ENCODE assay signal across 15 mouse cellular contexts in genomic region chr10:80098630-80099029, GRCm38 (mm10). TPM values are rescaled to one million over a fixed set of nuclear protein-coding genes. Genes with fewer than 3 reads are reported as not detected.
DNase-seq lines count a peak whose midpoint lies in the region; ATAC-seq and TF ChIP-seq lines count a peak whose summit lies in the region.
"Had no signal": no experiment of that assay in that cellular context is flagged by ENCODE, and none has a peak within 500 bp of the region (broad histone marks: within the 10 kb centered on the region; RNA-seq: fewer than 3 reads in every experiment).

No protein-coding gene starts in this region.

- no peak overlapping the region for H3K4me3 ChIP-seq in heart, embryonic 10.5 days
- peak overlapping the region; percentile 9; the same call in 1 of the 2 replicates for H3K4me3 ChIP-seq in brown adipose tissue, adult 24 weeks (ENCODE audit: insufficient read depth, low read depth, low read length)
- H3K4me3 ChIP-seq in liver, adult 2 months (ENCODE audit: insufficient read depth, low read depth, low read length), result no peak overlapping the region
- H3K4me3 ChIP-seq in megakaryocyte, embryonic 14.5 days (replicated peaks), result peak overlapping the region; percentile 79
- H3K4me3 ChIP-seq in hindbrain, embryonic 16.5 days (ENCODE audit: low read length), result no peak overlapping the region
- H3K4me3 ChIP-seq: embryonic facial prominence, embryonic 12.5 days; hindbrain, embryonic 13.5 days had no signal

- H3K36me3 ChIP-seq in heart, embryonic 10.5 days, result 0 out of 2 replicates have a peak, but pooled peaks cover 4% of the 10 kb centered on the region
- no peaks in the 10 kb centered on the region for H3K36me3 ChIP-seq in liver, adult 2 months (ENCODE audit: control insufficient read depth, insufficient read depth, low read length)
- H3K36me3 ChIP-seq in megakaryocyte, embryonic 14.5 days (replicated peaks; ENCODE audit: low read length), result peaks cover 65% of the 10 kb centered on the region
- no peaks in the 10 kb centered on the region for H3K36me3 ChIP-seq in hindbrain, embryonic 16.5 days (ENCODE audit: control insufficient read depth, insufficient read depth, low read length)
- H3K36me3 ChIP-seq: embryonic facial prominence, embryonic 12.5 days; hindbrain, embryonic 13.5 days had no signal

- H3K9ac ChIP-seq in liver, adult 2 months (ENCODE audit: low read depth, low read length), result peak overlapping the region; percentile 7; the same call in 1 of the 2 replicates
- H3K9ac ChIP-seq in hindbrain, embryonic 16.5 days (ENCODE audit: low read depth, low read length), result no peak overlapping the region
- H3K9ac ChIP-seq: embryonic facial prominence, embryonic 12.5 days; hindbrain, embryonic 13.5 days had no signal

- ATAC-seq in hindbrain, embryonic 16.5 days, result no peak
- ATAC-seq: Patski had no signal

- no peak for DNase-seq in heart, embryonic 10.5 days (ENCODE audit: low spot score)
- no peak for DNase-seq in heart, postnatal 14 days
- DNase-seq in liver, adult 2 months (ENCODE audit: extremely low read depth, low read depth, low spot score), result peak; percentile 83
- DNase-seq in thymus, postnatal 10 days (ENCODE audit: low spot score in 2 of 2), result no peak
- DNase-seq in gastrocnemius, postnatal 36 days, result no peak
- DNase-seq: cerebellum, adult 9-11 months; right cerebral cortex, postnatal 25 days; thymus, adult 2 months had no signal

- intact Hi-C loops in heart, postnatal 14 days (cut with DNase I), result no loop called here
- intact Hi-C loops in gastrocnemius, postnatal 36 days (cut with DNase I), result no loop called here

- H3K79me2 ChIP-seq in liver, adult 2 months (ENCODE audit: control insufficient read depth, insufficient read depth, low read length), result peaks cover 61% of the 10 kb centered on the region

- no peak for TF ChIP-seq POLR2A in liver, adult 2 months (IDR thresholded peaks at IDR 0.05; ENCODE audit: extremely low read depth, insufficient read depth, low read length)

- peaks cover 92% of the 10 kb centered on the region for H3K4me1 ChIP-seq in heart, embryonic 10.5 days
- peaks cover 69% of the 10 kb centered on the region for H3K4me1 ChIP-seq in brown adipose tissue, adult 24 weeks (ENCODE audit: control insufficient read depth, insufficient read depth, insufficient read length, low read length)
- peaks cover 63% of the 10 kb centered on the region for H3K4me1 ChIP-seq in liver, adult 2 months (ENCODE audit: control insufficient read depth, insufficient read depth, low read length)
- H3K4me1 ChIP-seq in megakaryocyte, embryonic 14.5 days, result peaks cover 94% of the 10 kb centered on the region
- H3K4me1 ChIP-seq in hindbrain, embryonic 16.5 days (ENCODE audit: control insufficient read depth, insufficient read depth, low read depth, low read length), result peaks cover 13% of the 10 kb centered on the region

- no peak overlapping the region for H3K4me2 ChIP-seq in hindbrain, embryonic 16.5 days (ENCODE audit: low read length)
- H3K4me2 ChIP-seq: embryonic facial prominence, embryonic 12.5 days; hindbrain, embryonic 13.5 days; midbrain, embryonic 11.5 days had no signal

- WGBS in heart, embryonic 10.5 days, result 80% methylated on average over 5 of the region's 5 CpGs
- 10% methylated on average over 5 of the region's 5 CpGs for WGBS in liver, adult 2 months
- WGBS in hindbrain, embryonic 16.5 days, result 90% methylated on average over 5 of the region's 5 CpGs

- no peak for TF ChIP-seq CTCF in liver, adult 2 months (IDR thresholded peaks at IDR 0.05; ENCODE audit: low read depth, low read length)

- H3K9me3 ChIP-seq in heart, embryonic 10.5 days, result no peaks in the 10 kb centered on the region
- H3K9me3 ChIP-seq in megakaryocyte, embryonic 14.5 days, result no peaks in the 10 kb centered on the region
- no peaks in the 10 kb centered on the region for H3K9me3 ChIP-seq in hindbrain, embryonic 16.5 days (ENCODE audit: control insufficient read depth, low read length)
- H3K9me3 ChIP-seq: embryonic facial prominence, embryonic 12.5 days; hindbrain, embryonic 13.5 days had no signal

- 0 out of 2 replicates have a peak overlapping the region, but pooled peaks have one; percentile 18 for H3K27ac ChIP-seq in heart, embryonic 10.5 days
- peak overlapping the region; percentile 98 for H3K27ac ChIP-seq in brown adipose tissue, adult 24 weeks (replicated peaks; ENCODE audit: low read depth, low read length)
- peak overlapping the region; percentile 91 for H3K27ac ChIP-seq in liver, adult 2 months (replicated peaks; ENCODE audit: insufficient read depth, low read depth, low read length)
- H3K27ac ChIP-seq in hindbrain, embryonic 16.5 days (ENCODE audit: low read depth, low read length), result no peak overlapping the region
- H3K27ac ChIP-seq: embryonic facial prominence, embryonic 12.5 days; hindbrain, embryonic 13.5 days had no signal

- no peaks in the 10 kb centered on the region for H3K27me3 ChIP-seq in heart, embryonic 10.5 days (ENCODE audit: insufficient read depth, poor library complexity, severe bottlenecking)
- H3K27me3 ChIP-seq in liver, adult 2 months (ENCODE audit: control insufficient read depth, insufficient read depth, low read length), result no peaks in the 10 kb centered on the region
- no peaks in the 10 kb centered on the region for H3K27me3 ChIP-seq in megakaryocyte, embryonic 14.5 days (replicated peaks)
- H3K27me3 ChIP-seq in hindbrain, embryonic 16.5 days (replicated peaks; ENCODE audit: control insufficient read depth, insufficient read depth, low read length), result no peaks in the 10 kb centered on the region
- H3K27me3 ChIP-seq: embryonic facial prominence, embryonic 12.5 days; hindbrain, embryonic 13.5 days; Patski had no signal

RNA-seq across cellular contexts. Expression of gene Sbno2, which starts 6.7 kb away (rescaled TPM):
- polyA plus RNA-seq in heart, embryonic 10.5 days (2016; fragmentation: Nextera tagmentation; extraction: Ambion mirVana), result 14.8 and 15.6 TPM in 2 replicates
- 10 to 100 TPM; 13.5 to 14.0 TPM for total RNA-seq in heart, postnatal 14 days (2021)
- polyA plus RNA-seq in brown adipose tissue, adult 24 weeks (2012; ENCODE audit: insufficient read depth, insufficient read length, missing spikeins), result 14.3 and 16.2 TPM in 2 replicates
- total RNA-seq in liver, adult 2 months (2014; rRNA removed), result 8.9 and 11.8 TPM in 2 replicates
- 19.2 and 25.9 TPM in 2 replicates for polyA plus RNA-seq in liver, adult 2 months (2012; rRNA removed)
- 151 and 347 TPM in 2 replicates for polyA plus RNA-seq in megakaryocyte, embryonic 14.5 days (2012; ENCODE audit: insufficient read depth, low replicate concordance)
- 10.3 and 13.0 TPM in 2 replicates for polyA plus RNA-seq in hindbrain, embryonic 16.5 days (2015; fragmentation: Nextera tagmentation; extraction: Ambion mirVana)
- total RNA-seq in gastrocnemius, postnatal 36 days (2021), result 1 to 10 TPM; 4.5 to 7.3 TPM

RNA-seq across cellular contexts. Expression of gene Stk11, which starts 17.0 kb away (rescaled TPM):
- polyA plus RNA-seq in heart, embryonic 10.5 days (2016; fragmentation: Nextera tagmentation; extraction: Ambion mirVana), result 12.4 and 17.8 TPM in 2 replicates
- total RNA-seq in heart, postnatal 14 days (2021), result 100 to 1,000 TPM; 105 to 118 TPM
- polyA plus RNA-seq in brown adipose tissue, adult 24 weeks (2012; ENCODE audit: insufficient read depth, insufficient read length, missing spikeins), result 113 and 121 TPM in 2 replicates
- total RNA-seq in liver, adult 2 months (2014; rRNA removed), result 71.5 and 75.0 TPM in 2 replicates
- 96.8 and 110 TPM in 2 replicates for polyA plus RNA-seq in liver, adult 2 months (2012; rRNA removed)
- 153 and 200 TPM in 2 replicates for polyA plus RNA-seq in megakaryocyte, embryonic 14.5 days (2012; ENCODE audit: insufficient read depth, low replicate concordance)
- polyA plus RNA-seq in hindbrain, embryonic 16.5 days (2015; fragmentation: Nextera tagmentation; extraction: Ambion mirVana), result 17.7 and 18.3 TPM in 2 replicates
- total RNA-seq in gastrocnemius, postnatal 36 days (2021), result 100 to 1,000 TPM; 120 to 135 TPM

RNA-seq across cellular contexts. Expression of gene Atp5d, which starts 39.8 kb away (rescaled TPM):
- 689 and 872 TPM in 2 replicates for polyA plus RNA-seq in heart, embryonic 10.5 days (2016; fragmentation: Nextera tagmentation; extraction: Ambion mirVana)
- total RNA-seq in heart, postnatal 14 days (2021), result 1,000 to 10,000 TPM; 1,168 to 1,183 TPM
- 1,146 and 1,395 TPM in 2 replicates for polyA plus RNA-seq in brown adipose tissue, adult 24 weeks (2012; ENCODE audit: insufficient read depth, insufficient read length, missing spikeins)
- 144 and 218 TPM in 2 replicates for total RNA-seq in liver, adult 2 months (2014; rRNA removed)
- polyA plus RNA-seq in liver, adult 2 months (2012; rRNA removed), result 1,387 and 1,558 TPM in 2 replicates
- 1,192 and 1,533 TPM in 2 replicates for polyA plus RNA-seq in megakaryocyte, embryonic 14.5 days (2012; ENCODE audit: insufficient read depth, low replicate concordance)
- 554 and 581 TPM in 2 replicates for polyA plus RNA-seq in hindbrain, embryonic 16.5 days (2015; fragmentation: Nextera tagmentation; extraction: Ambion mirVana)
- total RNA-seq in gastrocnemius, postnatal 36 days (2021), result 100 to 1,000 TPM; 600 to 616 TPM

RNA-seq across cellular contexts. Expression of gene Cbarp, which starts 42.0 kb away (rescaled TPM):
- polyA plus RNA-seq in heart, embryonic 10.5 days (2016; fragmentation: Nextera tagmentation; extraction: Ambion mirVana), result 2.0 and 4.0 TPM in 2 replicates
- 1 to 10 TPM; 3.0 to 3.3 TPM for total RNA-seq in heart, postnatal 14 days (2021)
- polyA plus RNA-seq in brown adipose tissue, adult 24 weeks (2012; ENCODE audit: insufficient read depth, insufficient read length, missing spikeins), result 1.1 and 1.5 TPM in 2 replicates
- total RNA-seq in liver, adult 2 months (2014; rRNA removed), result 0.47 and 0.55 TPM in 2 replicates
- 1.2 TPM in 2 replicates for polyA plus RNA-seq in liver, adult 2 months (2012; rRNA removed)
- 4.8 and 11.7 TPM in 2 replicates for polyA plus RNA-seq in megakaryocyte, embryonic 14.5 days (2012; ENCODE audit: insufficient read depth, low replicate concordance)
- 98.8 and 130 TPM in 2 replicates for polyA plus RNA-seq in hindbrain, embryonic 16.5 days (2015; fragmentation: Nextera tagmentation; extraction: Ambion mirVana)
- total RNA-seq in gastrocnemius, postnatal 36 days (2021), result 1 to 10 TPM; 1.4 to 2.1 TPM

RNA-seq across cellular contexts. Expression of gene Midn, which starts 49.4 kb away (rescaled TPM):
- polyA plus RNA-seq in heart, embryonic 10.5 days (2016; fragmentation: Nextera tagmentation; extraction: Ambion mirVana), result 16.1 and 24.4 TPM in 2 replicates
- total RNA-seq in heart, postnatal 14 days (2021), result 100 to 1,000 TPM; 158 to 178 TPM
- 25.5 and 31.6 TPM in 2 replicates for polyA plus RNA-seq in brown adipose tissue, adult 24 weeks (2012; ENCODE audit: insufficient read depth, insufficient read length, missing spikeins)
- 6.9 and 11.6 TPM in 2 replicates for total RNA-seq in liver, adult 2 months (2014; rRNA removed)
- 27.4 and 38.8 TPM in 2 replicates for polyA plus RNA-seq in liver, adult 2 months (2012; rRNA removed)
- 171 and 203 TPM in 2 replicates for polyA plus RNA-seq in megakaryocyte, embryonic 14.5 days (2012; ENCODE audit: insufficient read depth, low replicate concordance)
- polyA plus RNA-seq in hindbrain, embryonic 16.5 days (2015; fragmentation: Nextera tagmentation; extraction: Ambion mirVana), result 16.0 and 16.1 TPM in 2 replicates
- 10 to 100 TPM; 37.6 to 49.3 TPM for total RNA-seq in gastrocnemius, postnatal 36 days (2021)

Comparison
In these comparisons a context has a peak if more than half of its experiments do, and no peak if none do; other contexts are left out.
1. H3K4me3 ChIP-seq: peak in brown adipose tissue, adult 24 weeks (single experiment) and megakaryocyte, embryonic 14.5 days (single experiment); none in heart, embryonic 10.5 days (single experiment), liver, adult 2 months (single experiment) and hindbrain, embryonic 16.5 days (single experiment).